Mouse (Mus musculus) lung, postnatal 0 days (tissue): ENCODE results near the gene Rpl10a.

Source experiments
- CTCF ChIP-seq: IDR thresholded peaks from 2 replicates; pipeline ENCODE4 v1.5.1; 2016; ENCODE audit warnings: antibody characterized with exemption, mild to moderate bottlenecking
- EP300 ChIP-seq: IDR thresholded peaks from 2 replicates; pipeline ENCODE4 v1.6.1; 2016; ENCODE audit warnings: antibody characterized with exemption, mild to moderate bottlenecking, control low read depth

DNA sequence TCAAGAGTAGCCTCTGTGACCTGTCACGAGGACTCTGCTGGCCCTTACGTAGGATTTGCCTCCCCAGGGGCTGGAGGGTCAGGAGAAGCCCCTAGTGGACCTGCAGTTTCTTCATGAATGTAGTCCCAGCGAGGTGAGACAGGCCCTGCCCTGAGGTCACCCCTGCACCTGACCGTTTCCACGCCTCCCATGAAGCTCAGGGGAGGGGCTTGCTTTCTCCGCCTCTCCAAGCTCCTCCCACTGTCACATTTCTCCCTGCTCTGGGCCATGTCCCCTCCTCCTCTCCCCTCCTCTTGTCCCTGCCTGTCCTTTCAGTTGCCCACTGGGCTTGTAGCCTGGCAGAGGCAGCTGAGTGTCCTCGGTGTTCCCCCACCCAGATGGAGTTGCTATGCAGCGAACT is 11.2 kb upstream of the Rpl10a start:
- TF ChIP-seq CTCF, result no peak
- TF ChIP-seq EP300, result no peak
